Mouse (Mus musculus) C2C12 (cell line): ENCODE results near the gene Hspa4.

Experiments
- CEBPB ChIP-seq: IDR thresholded peaks from one replicate; pipeline ENCODE4 v1.6.1; 2011; ENCODE audit warnings: low read depth, mild to moderate bottlenecking, control low read depth, moderate library complexity
- CTCF ChIP-seq: IDR thresholded peaks from one replicate; pipeline ENCODE4 v1.5.1; 2011; ENCODE audit not compliant: control insufficient read depth, insufficient read depth, insufficient read length
- FOSL1 ChIP-seq: IDR thresholded peaks from one replicate; pipeline ENCODE4 v1.8.0; 2011; ENCODE audit warnings: mild to moderate bottlenecking, low read length; ENCODE audit not compliant: poor library complexity, insufficient read depth, severe bottlenecking
- MAX ChIP-seq: IDR thresholded peaks from one replicate; pipeline ENCODE4 v1.6.1; 2011; ENCODE audit warnings: mild to moderate bottlenecking, control low read depth
- MYOG ChIP-seq: IDR thresholded peaks from one replicate; pipeline ENCODE4 v1.6.1; 2011; ENCODE audit not compliant: control insufficient read depth, insufficient read length; ENCODE audit errors: extremely low read depth
- USF1 ChIP-seq: IDR thresholded peaks from one replicate; pipeline ENCODE4 v1.6.1; 2011; ENCODE audit warnings: low read depth, mild to moderate bottlenecking, control low read depth, moderate library complexity

GRCm38 (mm10) chr11:53260056-53260455, 40.2 kb downstream of the Hspa4 start:
- no peak for TF ChIP-seq CTCF
- TF ChIP-seq MAX = no peak
- no peak for TF ChIP-seq MYOG
- no peak for TF ChIP-seq USF1
- no peak for TF ChIP-seq FOSL1
- no peak for TF ChIP-seq CEBPB
